Mouse (Mus musculus) left cerebral cortex, adult 18-20 months (tissue): ENCODE data around the gene Gjb3. TPM values are rescaled to one million over a fixed set of nuclear protein-coding genes. Genes with fewer than 3 reads are reported as not detected.
A peak's percentile ranks its signal among the peaks of the same experiment; 100 is the strongest.

Experiments
- DNase-seq, 2 experiments: peaks; one replicate each; pipeline ENCODE4 v3.0.0; 2021 to 2022; ENCODE audit warnings: low spot score in 2 of 2, mixed read lengths in 1 of 2
- total RNA-seq, 2 experiments: library from RNA; stranded (reverse); gene quantifications; 2 replicates each; pipeline ENCODE4 v1.2.3; 2021

Gjb3 gene
- total RNA-seq, 2 experiments from 2014 or later = 0.35 to 0.37 TPM

GRCm38 (mm10) chr4:127337668-127338067 is 7.0 kb upstream of the Gjb3 start:
- DNase-seq = no peak

- no peak for DNase-seq
Observed at GRCm38 (mm10) chr4:127334870-127335504, 4.3 kb upstream of the Gjb3 start.

GRCm38 (mm10) chr4:127331171-127331570 is 527 bp upstream of the Gjb3 start:
- no peak for DNase-seq

GRCm38 (mm10) chr4:127329751-127330150 is 893 bp downstream of the Gjb3 start:
- DNase-seq = no peak

- DNase-seq = no peak
Observed at GRCm38 (mm10) chr4:127329046-127329445, 1.6 kb downstream of the Gjb3 start.

- DNase-seq = no peak
Observed at GRCm38 (mm10) chr4:127328378-127328777, 2.3 kb downstream of the Gjb3 start.

GRCm38 (mm10) chr4:127327749-127328148 is 2.9 kb downstream of the Gjb3 start:
- DNase-seq = no peak

- DNase-seq = no peak
Observed at GRCm38 (mm10) chr4:127327258-127327657, 3.4 kb downstream of the Gjb3 start.

GRCm38 (mm10) chr4:127325276-127325675 is 5.4 kb downstream of the Gjb3 start:
- DNase-seq = no peak

- DNase-seq = peak; percentile 80 to 86
Observed at GRCm38 (mm10) chr4:127324759-127325158, 5.9 kb downstream of the Gjb3 start.

GRCm38 (mm10) chr4:127324296-127324695 is 6.3 kb downstream of the Gjb3 start:
- no peak for DNase-seq

GRCm38 (mm10) chr4:127323651-127324050 is 7.0 kb downstream of the Gjb3 start:
- DNase-seq = no peak

GRCm38 (mm10) chr4:127319613-127320012 is 11.0 kb downstream of the Gjb3 start:
- peak; percentile 58 to 79 for DNase-seq

- DNase-seq = no peak
Observed at GRCm38 (mm10) chr4:127317143-127317542, 13.5 kb downstream of the Gjb3 start.

- no peak for DNase-seq
Observed at GRCm38 (mm10) chr4:127315753-127316152, 14.9 kb downstream of the Gjb3 start.

GRCm38 (mm10) chr4:127314585-127314984 is 16.1 kb downstream of the Gjb3 start:
- DNase-seq = no peak

GRCm38 (mm10) chr4:127313861-127314260 is 16.8 kb downstream of the Gjb3 start, which contains the start of gene Gja4:
Gja4 (minus strand) TSS chr4:127314039.
- peak; percentile 64 to 76 for DNase-seq

- DNase-seq = no peak
Observed at GRCm38 (mm10) chr4:127312349-127312748, 18.3 kb downstream of the Gjb3 start.

- no peak for DNase-seq
Observed at GRCm38 (mm10) chr4:127311561-127311960, 19.1 kb downstream of the Gjb3 start.

- DNase-seq = no peak
Observed at GRCm38 (mm10) chr4:127306915-127307314, 23.7 kb downstream of the Gjb3 start.

- no peak for DNase-seq
Observed at GRCm38 (mm10) chr4:127303796-127304195, 26.8 kb downstream of the Gjb3 start.

GRCm38 (mm10) chr4:127300503-127300902 is 30.1 kb downstream of the Gjb3 start:
- no peak for DNase-seq

- no peak for DNase-seq
Observed at GRCm38 (mm10) chr4:127292631-127293030, 38.0 kb downstream of the Gjb3 start.
